Mouse (Mus musculus) c-Kit-positive CD71-positive TER-119-positive erythroid progenitor cells, embryonic 14.5 days (primary cell): ENCODE results near the gene Nav2.

Experiments used
- DNase-seq: peaks from one replicate; pipeline ENCODE4 v3.0.0-alpha.2; 2013; ENCODE audit warnings: low spot score

Gene Nav2

DNA sequence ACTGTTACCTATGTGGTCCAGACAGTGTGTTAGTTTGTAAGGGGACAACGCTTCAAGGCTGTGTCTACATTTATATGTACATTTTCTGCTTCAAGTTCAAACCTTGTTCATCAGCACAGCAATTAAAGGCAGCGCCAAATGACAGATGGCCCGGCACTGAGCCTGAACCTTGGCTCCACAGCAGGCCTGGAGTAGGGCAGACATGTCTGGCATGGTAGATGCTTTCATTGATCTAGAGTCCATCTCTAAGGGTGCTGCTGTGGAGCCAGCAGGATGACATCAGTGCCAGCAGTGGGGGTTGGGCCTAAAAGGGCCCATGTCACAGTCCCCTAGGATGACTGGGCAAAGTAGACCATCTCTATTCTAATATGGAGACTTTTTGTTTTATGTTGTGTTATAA lies 186.0 kb downstream of the Nav2 start:
- no peak for DNase-seq

DNA sequence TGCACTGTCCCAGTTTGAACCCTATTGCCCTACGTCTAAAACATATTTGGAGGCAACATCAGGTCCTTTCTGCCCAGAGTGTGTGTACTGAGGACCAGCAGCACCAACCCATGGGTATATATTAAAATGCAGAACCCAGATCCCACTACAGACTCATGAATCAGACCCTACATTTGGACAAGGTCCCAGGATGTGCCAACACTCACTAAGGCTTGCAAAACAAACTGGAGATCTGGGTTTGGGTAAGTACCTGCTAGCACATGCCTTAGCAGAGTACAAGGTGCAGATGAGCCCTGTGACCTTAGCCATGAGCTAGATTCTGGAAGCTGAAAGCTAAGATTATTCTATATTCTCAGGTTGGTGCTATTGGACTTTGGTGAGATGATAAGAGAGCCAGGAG lies 192.8 kb downstream of the Nav2 start:
- no peak for DNase-seq

DNA sequence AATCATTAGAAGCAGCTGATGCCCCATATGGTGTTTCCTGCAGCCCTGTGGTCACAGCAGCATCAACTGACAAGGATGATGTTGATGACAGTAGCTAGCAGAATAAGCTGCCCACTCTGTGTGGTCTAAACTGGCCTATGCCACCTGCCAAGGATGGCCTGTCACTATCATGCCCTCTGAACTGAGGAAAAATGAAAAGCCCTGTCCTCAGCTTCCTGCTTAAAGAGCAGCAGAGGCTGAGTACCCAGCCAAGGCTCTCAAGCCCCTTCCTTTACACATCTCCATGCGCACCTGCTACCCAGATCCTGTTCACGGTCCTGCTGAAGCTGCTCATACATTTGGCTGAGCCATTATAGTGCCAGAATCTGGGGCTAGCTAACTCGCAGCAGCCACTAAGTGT lies 193.7 kb downstream of the Nav2 start:
- no peak for DNase-seq

DNA sequence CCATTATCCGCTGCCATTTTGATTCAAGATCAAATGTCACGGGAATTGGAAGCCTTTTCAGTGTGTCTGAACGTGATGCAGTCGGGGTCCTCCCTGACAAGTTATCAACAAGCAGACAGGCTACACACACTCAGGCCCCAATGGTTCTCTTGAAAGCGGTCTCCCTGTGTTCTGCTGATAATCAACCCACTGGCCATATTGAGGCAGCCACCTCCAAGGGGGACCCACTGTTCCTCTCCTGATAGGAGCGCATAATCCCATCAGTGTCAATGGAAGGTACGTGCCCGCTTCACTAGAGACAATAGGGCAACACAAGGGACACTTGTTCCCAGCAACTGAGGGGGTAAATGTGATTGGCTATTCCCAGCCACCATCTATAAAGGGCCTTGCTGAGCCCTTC lies 195.9 kb downstream of the Nav2 start:
- peak; percentile 77 for DNase-seq

DNA sequence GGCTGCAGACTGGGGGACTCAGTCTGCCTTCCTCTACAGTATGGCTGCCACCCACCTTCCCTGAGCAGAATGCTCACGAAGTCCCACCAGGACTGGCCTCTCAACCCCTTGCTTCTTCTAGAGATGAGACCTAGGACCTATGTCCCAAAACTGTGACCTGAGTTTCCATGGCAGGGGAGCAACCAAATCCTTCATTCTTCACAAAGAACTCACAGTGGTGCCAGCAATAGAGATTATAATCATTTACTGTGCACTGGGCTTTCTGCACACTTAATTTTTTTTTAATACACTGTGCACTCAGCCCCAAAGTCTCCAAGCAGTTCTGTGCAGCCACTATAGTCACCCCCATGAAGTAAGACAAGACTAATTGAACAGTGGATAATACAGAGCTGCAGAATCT lies 196.3 kb downstream of the Nav2 start:
- DNase-seq: no peak

DNA sequence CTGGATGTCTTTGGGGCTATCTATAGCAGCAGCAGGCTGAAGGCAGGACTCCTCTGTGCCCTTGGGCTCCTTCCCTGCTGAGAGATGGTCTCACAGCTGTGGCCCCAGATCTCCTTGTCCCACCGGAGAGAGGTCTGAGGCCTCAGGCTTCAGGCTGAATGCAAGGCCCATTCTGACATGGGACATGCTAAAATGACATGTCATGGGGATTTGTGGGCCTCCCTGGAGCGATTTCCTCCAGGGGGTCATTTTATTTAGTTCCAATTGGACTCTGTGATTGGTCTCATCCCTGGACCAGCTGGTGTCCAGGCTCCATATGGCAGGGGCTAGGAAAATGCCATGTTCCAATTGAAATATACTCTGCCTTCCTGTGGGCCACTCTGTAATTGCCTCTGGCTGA lies 197.0 kb downstream of the Nav2 start:
- no peak for DNase-seq

DNA sequence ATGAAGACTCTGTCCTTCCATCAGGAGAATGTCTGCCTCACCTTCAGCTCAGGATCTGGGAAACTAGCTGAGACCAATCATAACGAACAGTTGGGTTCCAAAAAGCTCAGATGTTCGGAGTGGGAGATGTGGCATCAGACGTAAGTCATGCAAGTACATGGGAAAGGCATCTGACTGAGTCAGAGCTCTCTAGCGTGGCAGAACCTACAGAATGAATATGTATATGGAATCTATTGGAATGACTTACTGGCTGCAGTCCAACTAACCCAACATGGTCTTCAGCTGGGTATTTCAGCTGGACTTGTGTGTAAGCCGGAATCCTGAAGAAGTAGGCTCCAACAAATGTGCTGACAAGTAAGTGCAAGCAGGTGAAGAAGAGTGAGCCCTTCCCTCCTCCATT lies 199.6 kb downstream of the Nav2 start:
- no peak for DNase-seq

DNA sequence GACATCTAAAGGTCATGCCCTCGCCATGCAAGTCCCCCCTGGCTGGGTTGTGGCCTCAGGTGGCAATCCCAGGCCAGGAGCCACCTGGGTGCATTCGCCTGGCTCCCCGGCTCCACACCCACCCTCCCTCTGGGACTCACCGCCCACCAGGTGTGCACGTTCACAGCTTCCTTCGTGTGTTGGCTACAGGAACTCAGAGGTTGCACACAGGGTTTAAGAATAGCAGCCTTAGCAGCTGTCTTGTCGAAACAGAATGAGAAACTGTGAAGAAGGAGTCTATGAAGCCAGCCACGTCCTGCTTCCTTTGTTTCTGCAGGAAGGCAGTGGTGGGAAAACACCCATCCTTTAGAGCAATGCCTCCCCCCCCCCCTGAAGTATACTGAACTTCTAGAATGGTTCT lies 210.5 kb downstream of the Nav2 start:
- DNase-seq: no peak

DNA sequence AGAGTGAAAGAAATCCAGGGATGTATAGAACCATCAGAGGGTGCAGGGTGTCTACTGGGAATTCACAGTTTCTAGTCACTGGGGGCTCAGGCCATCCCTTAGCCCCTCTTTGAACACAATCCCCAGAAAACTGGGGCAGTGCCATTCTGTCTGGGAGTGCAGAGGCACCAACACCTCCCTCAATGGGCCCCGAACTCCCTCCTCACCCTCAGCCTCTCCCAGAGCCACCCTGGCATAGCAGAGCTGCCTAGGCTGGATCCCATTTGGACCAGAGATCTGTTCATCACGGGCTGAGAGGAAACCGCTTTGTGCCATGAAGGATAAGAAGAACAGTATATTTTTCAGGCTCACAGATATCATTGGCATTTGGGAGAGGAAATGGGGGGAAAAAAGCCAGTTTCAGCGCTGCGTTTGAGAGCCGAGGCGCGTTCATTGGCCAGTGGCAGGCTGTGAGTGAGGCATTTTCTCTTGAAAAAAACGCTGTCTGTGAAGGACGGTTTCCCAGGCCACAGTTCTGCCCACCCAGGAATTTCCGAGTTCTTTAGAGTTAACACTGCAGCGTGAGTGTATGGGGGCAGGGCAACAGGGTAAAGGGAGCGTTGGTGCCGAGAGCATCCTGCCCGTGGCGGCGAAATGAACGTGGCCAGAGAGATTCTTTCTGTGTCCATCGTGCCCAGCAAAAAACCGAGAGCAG lies 211.4 kb downstream of the Nav2 start:
- DNase-seq: no peak

DNA sequence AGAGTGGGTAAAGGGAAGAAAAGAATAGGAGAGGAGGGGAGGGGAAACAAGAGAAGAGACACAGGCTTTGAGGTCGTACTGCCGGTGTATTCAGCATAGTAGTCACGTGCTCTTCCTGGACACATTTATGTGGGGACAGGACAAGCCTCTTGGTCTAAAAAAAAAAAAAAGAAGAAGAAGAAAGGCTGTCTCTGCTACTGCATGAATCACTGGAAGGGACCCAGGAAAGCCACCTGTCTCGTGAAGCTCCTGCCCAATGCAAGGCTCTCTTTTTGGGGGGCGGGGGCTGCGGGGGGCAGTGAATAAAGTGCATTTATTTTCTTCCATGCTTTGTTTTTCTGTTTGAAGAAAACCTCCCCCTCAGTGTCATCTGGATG lies 212.0 kb downstream of the Nav2 start:
- no peak for DNase-seq

DNA sequence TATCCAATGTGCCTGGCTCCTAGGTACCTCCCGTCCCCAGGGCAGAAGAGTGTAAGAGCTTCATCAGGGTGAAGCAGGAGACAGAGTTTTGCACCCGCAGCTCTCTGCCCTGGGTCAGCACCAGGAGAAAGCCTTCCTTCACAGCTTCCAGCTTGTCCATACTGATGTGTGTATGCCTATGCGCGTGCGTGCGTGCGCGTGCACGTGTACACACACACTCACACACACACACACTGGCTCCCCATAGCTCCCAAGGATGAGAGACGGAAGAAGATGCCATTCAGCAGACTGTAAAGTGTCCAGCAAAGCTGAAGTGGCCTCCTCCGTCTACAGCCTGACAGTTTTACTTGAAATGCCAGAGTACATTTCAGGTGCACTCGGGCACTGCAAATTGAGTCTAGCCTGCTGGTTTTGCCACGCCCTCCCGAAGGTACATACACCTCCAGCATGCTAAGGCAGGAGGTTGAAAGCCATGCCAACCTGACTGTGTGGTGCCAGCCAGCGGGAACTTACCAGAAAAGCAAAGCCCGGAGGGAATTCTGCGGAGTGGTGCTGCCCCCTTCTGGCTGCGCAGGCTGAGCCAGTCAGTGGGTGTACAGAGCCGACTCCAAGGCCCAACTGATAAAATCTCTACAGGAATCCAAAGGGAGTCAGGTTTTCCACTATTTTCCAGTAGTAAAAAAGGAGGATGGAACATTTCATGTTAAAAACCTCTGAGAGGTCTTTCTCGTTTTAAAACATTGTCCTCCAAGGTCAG lies 212.6 kb downstream of the Nav2 start:
- DNase-seq: peak; percentile 64

DNA sequence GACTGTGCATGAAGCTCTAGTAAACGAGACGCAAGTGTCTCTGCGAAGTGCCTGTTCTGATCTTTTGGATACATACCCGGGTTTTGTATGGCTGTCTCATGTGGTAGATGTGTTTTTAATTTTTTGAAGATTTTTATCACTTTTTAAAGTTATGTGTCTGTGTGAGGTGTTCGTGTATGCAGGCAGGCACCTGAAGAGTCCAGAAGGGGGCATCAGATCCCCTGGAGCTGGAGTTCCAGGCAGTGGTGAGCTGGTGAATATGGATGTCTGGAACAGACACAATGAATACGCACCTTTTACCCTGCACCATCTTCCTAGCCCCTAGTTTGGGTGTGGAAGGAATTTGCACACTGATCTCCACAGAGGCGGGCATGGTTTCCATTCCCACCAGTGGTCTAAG lies 214.0 kb downstream of the Nav2 start:
- DNase-seq: no peak

DNA sequence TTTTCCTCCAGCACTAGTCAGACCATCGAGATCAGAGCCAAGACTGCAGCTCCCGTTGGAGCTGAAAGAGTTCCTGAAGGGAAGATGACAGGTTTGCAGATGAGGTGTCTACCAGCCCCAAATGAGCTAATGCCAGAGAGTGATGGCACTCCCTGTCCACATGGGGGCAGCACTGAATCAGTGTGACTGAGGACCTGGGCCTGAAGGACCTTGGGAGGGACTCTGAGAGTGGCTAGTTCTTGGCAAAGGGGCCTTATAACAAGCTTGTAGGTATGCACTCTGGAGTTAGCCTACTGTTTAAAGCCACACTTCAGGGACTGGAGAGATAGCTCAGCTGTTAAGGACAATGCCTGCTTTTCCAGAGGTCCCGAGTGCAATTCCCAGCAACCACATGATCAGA lies 217.0 kb downstream of the Nav2 start:
- peak; percentile 34 for DNase-seq

DNA sequence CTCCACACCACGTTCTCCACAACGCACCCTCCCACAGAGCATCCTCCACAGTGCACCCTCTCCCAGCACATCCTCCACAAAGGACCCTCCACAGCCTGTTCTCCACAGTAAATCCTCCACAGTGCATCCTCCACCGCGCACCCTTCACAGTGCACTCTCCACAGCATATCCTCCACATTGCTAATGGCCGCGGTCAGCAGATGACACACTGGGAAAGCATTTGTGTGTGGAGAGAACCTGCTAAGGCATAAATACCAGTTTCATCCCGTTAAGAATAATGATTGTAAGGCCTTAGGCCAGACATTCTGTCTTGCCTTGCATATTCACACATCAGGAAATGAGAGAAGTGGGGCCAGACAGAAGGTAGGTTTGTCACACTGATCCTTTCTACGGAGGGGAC lies 219.7 kb downstream of the Nav2 start:
- no peak for DNase-seq

DNA sequence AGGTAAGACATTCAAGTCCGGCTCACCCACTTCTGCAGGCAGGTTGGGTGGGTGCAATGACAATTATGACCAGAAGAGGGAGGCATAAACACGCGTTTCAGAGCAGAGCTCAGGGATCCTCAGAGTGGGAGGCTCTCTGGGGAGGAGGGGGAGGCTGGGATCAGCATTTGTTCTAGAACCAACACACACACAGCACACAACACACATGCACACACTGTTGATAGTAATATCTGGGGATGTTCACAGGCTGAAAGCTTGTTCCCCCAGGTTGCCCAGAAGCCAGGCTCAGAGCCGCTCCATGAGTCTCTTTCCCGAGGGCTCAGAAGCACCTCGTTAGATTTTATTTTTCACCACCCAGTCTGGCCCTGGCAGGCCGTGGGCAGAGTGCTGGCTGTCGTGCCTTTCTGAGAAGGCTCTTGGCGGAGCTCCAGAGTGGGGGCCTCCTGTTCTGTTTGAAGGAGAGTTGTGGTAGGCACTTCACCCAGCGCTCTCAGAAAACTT lies 224.4 kb downstream of the Nav2 start:
- peak; percentile 44 for DNase-seq

DNA sequence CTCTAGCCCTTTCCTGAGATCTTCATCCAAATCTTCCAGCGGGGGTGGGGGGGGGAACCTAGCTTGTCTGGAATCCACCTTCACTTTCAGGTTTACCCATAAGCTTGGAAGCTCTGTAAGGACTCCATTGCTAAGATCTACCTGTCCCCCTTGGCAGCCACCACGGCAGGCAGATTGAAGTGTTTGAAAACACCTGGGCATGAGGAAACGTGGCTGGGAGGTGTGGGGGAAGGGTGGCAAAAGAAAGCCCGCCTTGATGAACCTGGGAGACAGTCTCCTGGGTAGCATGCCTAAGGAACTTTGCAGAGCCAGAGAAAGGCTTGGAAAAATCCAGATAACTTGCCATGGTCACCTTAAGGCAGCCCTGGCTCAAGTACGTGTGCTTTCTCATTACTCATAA lies 225.9 kb downstream of the Nav2 start:
- DNase-seq: no peak

DNA sequence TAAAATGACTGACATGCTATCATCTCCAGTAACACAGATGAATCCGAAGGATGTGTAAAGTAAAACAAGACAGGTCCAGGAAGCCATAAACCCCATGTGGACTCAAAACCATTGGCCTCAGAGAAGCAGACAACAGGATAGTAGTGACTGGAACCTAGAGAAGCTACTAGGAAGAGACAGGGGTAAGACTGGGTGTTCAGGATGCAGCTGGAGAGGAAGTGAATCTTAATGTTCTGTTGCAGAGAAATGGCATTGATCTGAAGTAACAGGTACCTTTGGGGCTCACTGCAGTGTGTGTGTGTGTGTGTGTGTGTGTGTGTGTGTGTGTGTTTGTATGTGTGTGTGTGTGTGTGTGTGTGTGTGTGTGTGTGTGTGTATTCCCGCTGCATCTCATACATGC lies 231.2 kb downstream of the Nav2 start:
- DNase-seq: no peak

DNA sequence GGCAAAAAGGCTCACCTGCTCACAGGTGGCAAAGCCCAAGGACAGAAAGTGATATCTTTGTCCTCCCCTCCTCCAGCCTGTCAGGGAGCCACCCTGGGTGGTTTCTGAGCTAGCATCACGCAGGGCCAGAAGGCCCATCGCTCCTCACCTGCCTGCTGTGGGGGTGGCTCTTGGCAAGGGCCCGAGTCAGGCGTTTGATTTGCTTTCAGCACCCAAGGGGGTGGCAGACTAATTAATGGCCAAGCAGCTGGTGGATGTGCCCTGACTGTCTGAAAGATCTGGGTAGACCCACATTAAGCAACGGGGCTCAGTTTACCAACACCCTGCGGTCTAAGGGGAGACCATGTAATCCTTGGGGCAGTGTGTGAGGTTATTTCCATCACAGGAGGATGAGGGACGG lies 235.4 kb downstream of the Nav2 start:
- DNase-seq: no peak

DNA sequence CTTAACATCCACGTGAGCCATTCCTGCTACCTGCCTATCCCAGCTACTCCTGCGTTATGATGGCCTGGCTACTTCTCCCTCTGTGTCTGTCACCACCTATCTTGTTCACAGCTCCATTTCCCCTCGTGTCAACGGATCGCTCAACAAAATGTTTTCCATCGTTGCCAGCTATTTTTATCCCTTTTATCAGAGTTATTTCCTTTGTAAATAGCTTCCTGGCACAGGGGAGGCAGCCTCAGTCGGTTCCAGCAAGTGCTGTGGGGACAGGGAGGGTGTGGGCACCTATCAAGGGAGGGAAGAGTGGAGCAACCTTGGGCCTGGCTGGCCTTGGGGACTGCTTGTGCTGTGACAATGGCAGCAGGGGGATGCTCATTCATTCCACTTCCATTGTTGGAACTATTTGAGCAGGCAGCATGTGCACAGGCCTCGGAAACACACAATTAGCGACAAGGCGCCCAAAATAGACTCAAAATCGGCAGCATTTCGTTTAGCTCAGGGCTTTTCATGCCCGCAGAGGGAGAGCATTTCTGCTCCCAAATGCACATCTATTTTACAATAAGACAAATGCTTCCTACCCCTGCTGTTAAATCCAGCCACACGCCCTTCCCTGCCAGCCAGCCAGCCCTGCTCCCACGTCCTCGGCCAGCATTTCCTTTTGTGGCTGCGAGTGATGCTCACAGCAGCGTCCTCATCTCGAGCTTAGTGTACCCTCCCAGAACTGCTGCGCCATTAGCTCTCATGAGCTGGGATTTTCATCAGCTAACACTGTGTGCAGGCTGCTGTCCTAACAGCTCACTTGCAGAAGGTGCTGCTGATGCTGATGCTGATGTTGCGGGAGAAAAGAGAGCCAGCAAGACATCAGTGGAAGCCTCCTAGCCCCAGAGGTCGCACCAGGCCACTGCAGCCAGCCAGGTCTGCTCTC lies 237.5 kb downstream of the Nav2 start:
- no peak for DNase-seq

DNA sequence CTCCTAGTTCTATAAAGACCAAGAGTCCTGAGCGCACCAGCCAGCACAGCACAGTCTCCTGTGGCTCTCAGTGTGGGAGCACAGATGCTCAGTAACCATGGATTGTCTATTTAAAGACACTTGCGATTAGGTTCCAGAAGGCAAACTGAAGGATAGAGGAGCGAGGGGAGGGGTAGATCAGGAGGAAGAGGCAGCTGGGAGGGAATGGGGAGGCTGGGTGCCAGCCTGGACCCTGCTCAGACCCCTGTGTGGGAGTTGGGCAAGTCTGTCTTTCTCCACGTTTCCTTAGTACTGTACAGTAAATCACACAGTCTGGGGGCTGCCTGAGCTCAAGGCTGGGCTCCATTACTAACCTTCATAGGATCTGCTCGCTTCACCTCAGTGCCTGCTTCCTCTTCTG lies 243.8 kb downstream of the Nav2 start:
- no peak for DNase-seq

DNA sequence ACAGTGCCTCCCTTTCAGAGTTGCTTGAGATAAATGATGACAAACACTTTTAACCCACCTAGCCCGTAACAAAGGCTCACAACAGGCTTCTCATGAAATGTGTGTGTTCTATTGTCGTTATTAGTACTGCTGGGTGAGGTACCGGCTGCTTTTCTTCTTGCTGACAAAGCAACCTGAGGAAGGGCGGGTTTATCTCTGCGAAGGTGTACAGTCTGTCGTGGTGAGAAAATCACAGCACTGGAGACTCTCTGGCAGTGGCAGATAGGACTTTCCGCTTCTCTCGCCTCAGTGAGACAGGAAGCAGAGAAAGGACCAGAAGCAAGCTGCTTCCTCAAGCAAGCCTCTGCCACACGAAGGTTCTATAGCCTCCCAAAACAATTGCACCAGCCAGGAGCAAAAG lies 244.2 kb downstream of the Nav2 start:
- DNase-seq: no peak

DNA sequence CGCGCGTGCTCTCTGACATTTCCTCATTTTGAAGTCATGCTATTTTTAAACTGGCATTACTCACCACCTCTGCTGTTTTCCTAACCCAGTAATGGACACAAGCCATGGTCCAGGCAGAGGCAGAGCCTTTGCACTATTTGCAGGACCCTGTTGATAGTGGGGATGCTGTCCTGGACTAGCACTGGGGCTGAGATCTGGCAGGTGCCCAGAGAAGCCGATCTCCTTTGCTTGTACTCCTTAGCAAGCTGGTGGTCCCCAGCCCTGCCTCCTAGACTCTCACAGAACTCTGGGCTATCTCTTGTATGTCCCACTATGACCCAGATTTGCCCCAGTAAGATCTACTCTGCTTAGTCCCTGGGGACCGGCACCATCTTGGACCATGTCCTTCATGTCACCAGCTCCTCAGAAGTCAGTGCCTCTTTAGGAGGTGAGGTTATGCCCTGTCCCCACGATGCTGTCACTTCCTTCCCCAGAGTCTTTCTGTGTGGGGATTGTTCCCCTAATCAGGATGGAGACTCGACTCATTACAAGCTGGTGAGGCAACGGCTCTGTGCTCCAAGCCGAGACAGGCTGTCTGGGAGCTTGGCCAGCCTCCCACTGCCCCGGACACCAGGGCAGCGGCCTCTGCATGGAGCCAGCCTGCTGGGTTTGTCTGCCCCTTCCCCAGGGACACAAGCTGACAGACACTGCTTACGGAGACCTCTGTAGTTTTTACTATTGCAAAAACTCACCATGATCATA lies 250.3 kb downstream of the Nav2 start:
- DNase-seq: no peak
